Mouse (Mus musculus) stomach, embryonic 15.5 days (tissue): ENCODE measurements around the gene Fcnb. TPM values are rescaled to one million over a fixed set of nuclear protein-coding genes. Genes with fewer than 3 reads are reported as not detected.

Experiments used
- ATAC-seq: fragments of 200-750 bp; cut with Nextera tagmentation; 2 replicates; pipeline ENCODE4 v1.8.0; 2017; ENCODE audit warnings: low read depth, moderate number of reproducible peaks, moderate TSS enrichment; ENCODE audit not compliant: insufficient read depth, low FRiP score
- H3K27ac ChIP-seq: fragments of 300-500 bp; sonication (generic); 2 replicates; pipeline ENCODE4 v1.5.1; 2015; ENCODE audit warnings: mild to moderate bottlenecking, inconsistent platforms
- H3K27me3 ChIP-seq: fragments of 300-500 bp; sonication (generic); replicated peaks from 2 replicates; pipeline ENCODE4 v1.6.1; 2015; ENCODE audit warnings: inconsistent platforms
- H3K36me3 ChIP-seq: fragments of 300-500 bp; sonication (generic); 2 replicates; pipeline ENCODE4 v1.6.1; 2015; ENCODE audit warnings: inconsistent platforms
- H3K4me1 ChIP-seq: fragments of 300-500 bp; sonication (generic); 2 replicates; pipeline ENCODE4 v1.6.1; 2015; ENCODE audit warnings: inconsistent platforms
- H3K4me2 ChIP-seq: fragments of 300-500 bp; sonication (generic); 2 replicates; pipeline ENCODE4 v1.6.1; 2015; ENCODE audit warnings: mild to moderate bottlenecking, inconsistent platforms
- H3K4me3 ChIP-seq: fragments of 300-500 bp; sonication (generic); replicated peaks from 2 replicates; pipeline ENCODE4 v1.5.1; 2015; ENCODE audit warnings: inconsistent platforms
- H3K9ac ChIP-seq: fragments of 300-500 bp; sonication (generic); 2 replicates; pipeline ENCODE4 v1.6.1; 2015; ENCODE audit warnings: inconsistent platforms
- H3K9me3 ChIP-seq: fragments of 300-500 bp; sonication (generic); 2 replicates; pipeline ENCODE4 v1.6.1; 2016; ENCODE audit warnings: inconsistent platforms
- WGBS: fragments of 180-500 bp; shearing (Covaris S2); methylation state at CpG from one replicate; pipeline ENCODE4 v1.1.7; 2015; 5-methylcytosine and 5-hydroxymethylcytosine counted together
- polyA plus RNA-seq: library from polyadenylated mRNA; unstranded; fragments of >200 nt; fragmentation: Nextera tagmentation; extraction: Ambion mirVana; gene quantifications from 2 replicates; pipeline ENCODE4 v1.2.1, GENCODE M21; 2015

The Fcnb gene
- polyA plus RNA-seq, 1 experiment from 2014 or later = 3.3 TPM

- no peaks in the 10 kb centered on the region for H3K27me3 ChIP-seq
- ATAC-seq = 0 out of 2 replicates have a peak, but pooled peaks have one; percentile 1
- H3K9me3 ChIP-seq = no peaks in the 10 kb centered on the region
- WGBS = 82% methylated on average over 2 of the region's 2 CpGs
- no peak overlapping the region for H3K27ac ChIP-seq
- peaks cover 4% of the 10 kb centered on the region; the same call in 1 of the 2 replicates for H3K4me1 ChIP-seq
- no peaks in the 10 kb centered on the region for H3K36me3 ChIP-seq
- H3K4me2 ChIP-seq = no peak overlapping the region
- no peak overlapping the region for H3K4me3 ChIP-seq
- H3K9ac ChIP-seq = no peak overlapping the region
Measured at GRCm38 (mm10) chr2:28067821-28068536, 16.7 kb downstream of the Fcnb start.

DNA sequence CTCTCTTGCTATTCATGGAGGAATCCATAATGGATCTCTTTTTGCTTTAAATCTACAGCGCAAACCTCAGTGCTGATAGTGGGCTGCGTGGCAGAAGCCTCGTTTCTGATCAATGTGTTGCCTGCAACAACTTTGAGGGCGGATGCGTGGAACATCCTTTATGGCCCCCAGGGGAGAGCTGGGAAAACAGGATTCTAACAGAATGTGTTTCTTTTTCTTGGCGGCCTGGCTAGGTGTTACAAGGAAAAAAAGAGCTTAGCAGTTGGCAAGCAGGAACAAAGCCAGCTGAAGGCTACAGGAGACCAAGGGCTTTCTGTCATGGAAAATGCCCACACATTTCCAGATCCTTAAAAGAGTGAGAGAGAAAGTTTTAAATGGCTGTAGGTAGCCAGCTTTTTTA is 17.5 kb downstream of the Fcnb start:
- no peak for ATAC-seq
- no peak overlapping the region for H3K4me2 ChIP-seq
- H3K9me3 ChIP-seq = no peaks in the 10 kb centered on the region
- 75% methylated on average over 6 of the region's 6 CpGs for WGBS
- no peak overlapping the region for H3K27ac ChIP-seq
- peaks cover 4% of the 10 kb centered on the region; the same call in 1 of the 2 replicates for H3K4me1 ChIP-seq
- H3K27me3 ChIP-seq = no peaks in the 10 kb centered on the region
- H3K4me3 ChIP-seq = no peak overlapping the region
- no peak overlapping the region for H3K9ac ChIP-seq
- no peaks in the 10 kb centered on the region for H3K36me3 ChIP-seq

GRCm38 (mm10) chr2:28066686-28067085 is 18.0 kb downstream of the Fcnb start:
- WGBS = 61% methylated on average over 5 of the region's 5 CpGs
- H3K36me3 ChIP-seq = no peaks in the 10 kb centered on the region
- H3K4me3 ChIP-seq = no peak overlapping the region
- H3K9me3 ChIP-seq = no peaks in the 10 kb centered on the region
- no peak overlapping the region for H3K4me2 ChIP-seq
- H3K9ac ChIP-seq = no peak overlapping the region
- H3K4me1 ChIP-seq = peaks cover 4% of the 10 kb centered on the region; the same call in 1 of the 2 replicates
- no peaks in the 10 kb centered on the region for H3K27me3 ChIP-seq
- ATAC-seq = no peak
- H3K27ac ChIP-seq = no peak overlapping the region

DNA sequence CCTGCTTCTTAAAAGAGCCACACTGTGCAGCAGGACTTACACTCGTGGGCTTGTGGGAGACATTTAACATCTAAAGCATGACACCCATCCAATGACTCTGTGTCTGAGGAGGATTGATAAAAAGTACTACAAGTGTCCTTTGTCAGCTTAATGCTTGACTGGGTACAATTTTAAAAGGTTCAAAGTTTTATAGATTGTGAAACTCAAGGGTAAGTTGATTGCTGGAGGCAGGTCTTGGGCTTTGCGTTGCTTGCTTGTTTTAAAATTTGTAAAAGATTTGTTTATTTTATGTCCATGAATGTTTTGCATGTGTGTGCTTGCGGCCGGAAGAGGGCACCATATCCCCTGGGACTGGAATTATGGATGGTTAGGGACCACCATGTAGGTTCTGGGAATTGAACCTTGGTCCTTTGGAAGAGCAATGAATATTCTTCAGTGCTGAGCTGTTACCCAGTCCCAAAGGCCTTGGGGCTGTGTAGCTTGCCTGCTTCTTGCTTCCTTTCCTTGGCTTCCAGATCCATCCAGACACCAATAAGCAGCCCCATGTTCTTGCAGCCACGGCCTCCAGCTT is 19.5 kb downstream of the Fcnb start:
- H3K36me3 ChIP-seq = no peaks in the 10 kb centered on the region
- no peak overlapping the region for H3K4me3 ChIP-seq
- H3K27ac ChIP-seq = no peak overlapping the region
- H3K27me3 ChIP-seq = no peaks in the 10 kb centered on the region
- 83% methylated on average over 5 of the region's 5 CpGs for WGBS
- no peak overlapping the region for H3K9ac ChIP-seq
- no peaks in the 10 kb centered on the region for H3K9me3 ChIP-seq
- H3K4me1 ChIP-seq = peaks cover 4% of the 10 kb centered on the region; the same call in 1 of the 2 replicates
- H3K4me2 ChIP-seq = no peak overlapping the region
- ATAC-seq = no peak

DNA sequence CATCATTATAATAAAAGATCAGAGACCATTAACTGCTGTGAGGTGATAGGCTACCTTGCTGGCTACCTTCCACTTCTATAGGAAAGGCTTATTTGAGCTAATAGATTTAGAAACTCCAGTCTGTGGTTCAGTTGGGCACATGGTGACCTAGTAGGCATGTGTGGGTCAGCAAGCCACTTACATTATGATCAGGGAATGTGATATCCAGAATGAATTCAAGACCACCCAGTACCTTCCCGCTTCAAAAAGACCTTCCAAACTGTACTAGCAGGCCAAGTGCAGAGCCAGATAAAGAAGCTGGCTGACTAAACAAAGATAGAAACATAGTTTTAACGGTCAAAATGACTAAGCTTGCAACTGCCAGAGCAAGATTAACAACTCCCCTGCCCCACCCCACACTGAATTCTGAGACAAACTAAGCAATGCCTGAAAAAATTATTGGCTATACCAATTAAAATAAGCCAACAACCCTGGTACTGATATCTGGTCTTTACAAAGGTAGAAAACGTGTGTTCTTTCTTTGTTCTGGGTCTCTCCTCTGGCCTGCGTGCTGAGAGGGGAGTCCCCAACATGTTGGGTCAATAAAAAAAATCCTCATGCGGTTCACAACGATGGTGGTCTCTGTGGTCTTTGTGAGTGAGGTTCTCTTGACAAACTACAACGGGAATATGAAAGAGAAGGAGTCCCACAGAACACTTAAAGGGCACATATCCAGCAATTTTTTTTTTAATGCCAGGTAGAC is 20.2 kb downstream of the Fcnb start:
- Histone ChIP-seq H3K27me3 (no peaks in the 10 kb centered on the region), H3K9me3 (no peaks in the 10 kb centered on the region), H3K36me3 (no peaks in the 10 kb centered on the region), H3K4me2 (no peak overlapping the region), H3K27ac (no peak overlapping the region), H3K4me3 (no peak overlapping the region), H3K4me1 (peaks cover 4% of the 10 kb centered on the region; the same call in 1 of the 2 replicates), H3K9ac (no peak overlapping the region)
- ATAC-seq = peak; percentile 82; the same call in 1 of the 2 replicates
- 55% methylated on average over 7 of the region's 7 CpGs for WGBS

DNA sequence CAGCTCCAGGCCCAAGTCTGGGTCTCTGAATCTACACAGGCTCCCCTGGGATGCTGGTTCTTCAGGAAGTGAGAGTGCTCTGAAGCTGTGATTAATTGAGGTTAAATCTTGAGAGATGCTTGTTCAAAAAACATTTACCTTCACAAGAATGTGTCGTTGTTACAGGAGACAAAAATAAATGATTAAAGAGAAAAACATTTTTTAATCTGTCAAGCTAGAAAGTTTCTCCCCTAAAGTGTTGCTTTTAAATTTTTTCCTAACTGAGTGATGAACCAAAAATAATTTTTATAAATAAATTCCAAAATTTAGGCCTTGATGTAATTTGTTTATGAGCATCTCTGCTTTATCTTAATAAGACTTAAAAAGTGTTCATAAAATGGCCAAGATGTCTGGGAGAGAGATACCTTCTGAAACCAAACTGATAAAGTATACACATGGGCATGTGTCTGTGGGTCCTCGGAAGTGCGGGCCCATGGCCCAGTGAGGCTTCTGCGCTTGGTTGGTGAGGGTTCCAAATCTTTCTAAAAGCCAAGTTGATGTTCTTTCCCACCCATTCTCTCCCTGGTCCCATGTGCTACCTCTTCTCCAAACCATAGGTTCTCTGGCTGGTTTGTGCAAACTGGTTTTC is 20.9 kb downstream of the Fcnb start:
- peaks cover 4% of the 10 kb centered on the region; the same call in 1 of the 2 replicates for H3K4me1 ChIP-seq
- no peak overlapping the region for H3K4me3 ChIP-seq
- WGBS = 68% methylated on average over 4 of the region's 4 CpGs
- no peak overlapping the region for H3K9ac ChIP-seq
- H3K27me3 ChIP-seq = no peaks in the 10 kb centered on the region
- ATAC-seq = no peak
- H3K4me2 ChIP-seq = no peak overlapping the region
- H3K9me3 ChIP-seq = no peaks in the 10 kb centered on the region
- H3K27ac ChIP-seq = no peak overlapping the region
- no peaks in the 10 kb centered on the region for H3K36me3 ChIP-seq

- H3K9ac ChIP-seq = no peak overlapping the region
- H3K27me3 ChIP-seq = no peaks in the 10 kb centered on the region
- no peak overlapping the region for H3K27ac ChIP-seq
- H3K4me1 ChIP-seq = peaks cover 4% of the 10 kb centered on the region; the same call in 1 of the 2 replicates
- H3K9me3 ChIP-seq = no peaks in the 10 kb centered on the region
- no peaks in the 10 kb centered on the region for H3K36me3 ChIP-seq
- no peak for ATAC-seq
- WGBS = 69% methylated on average over 1 of the region's 1 CpGs
- no peak overlapping the region for H3K4me3 ChIP-seq
- no peak overlapping the region for H3K4me2 ChIP-seq
Measured at GRCm38 (mm10) chr2:28059922-28060321, 24.8 kb downstream of the Fcnb start.

DNA sequence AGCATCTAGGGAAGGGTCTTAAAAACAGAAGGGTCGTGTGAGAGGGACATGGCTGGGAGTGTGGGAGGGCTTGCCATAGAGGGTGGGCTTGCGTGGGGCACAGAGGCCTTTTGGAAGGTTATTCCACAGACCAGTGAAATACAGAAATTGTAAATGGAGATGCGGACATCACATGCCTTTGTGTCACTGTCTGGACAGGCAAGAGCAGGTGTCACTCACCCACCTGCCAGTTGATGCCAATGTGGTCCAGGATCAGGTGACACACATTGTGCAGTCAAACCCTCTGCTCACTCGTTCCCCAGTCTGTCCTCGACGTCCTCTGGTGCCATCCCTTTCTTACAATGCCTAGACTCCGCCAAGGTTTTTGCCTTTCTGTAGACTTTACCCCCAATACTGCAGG is 37.6 kb downstream of the Fcnb start:
- H3K4me3 ChIP-seq = no peak overlapping the region
- WGBS = 75% methylated on average over 7 of the region's 7 CpGs
- H3K27ac ChIP-seq = no peak overlapping the region
- no peaks in the 10 kb centered on the region for H3K9me3 ChIP-seq
- ATAC-seq = no peak
- H3K36me3 ChIP-seq = no peaks in the 10 kb centered on the region
- H3K4me1 ChIP-seq = no peaks in the 10 kb centered on the region
- no peak overlapping the region for H3K9ac ChIP-seq
- H3K4me2 ChIP-seq = no peak overlapping the region
- no peaks in the 10 kb centered on the region for H3K27me3 ChIP-seq

DNA sequence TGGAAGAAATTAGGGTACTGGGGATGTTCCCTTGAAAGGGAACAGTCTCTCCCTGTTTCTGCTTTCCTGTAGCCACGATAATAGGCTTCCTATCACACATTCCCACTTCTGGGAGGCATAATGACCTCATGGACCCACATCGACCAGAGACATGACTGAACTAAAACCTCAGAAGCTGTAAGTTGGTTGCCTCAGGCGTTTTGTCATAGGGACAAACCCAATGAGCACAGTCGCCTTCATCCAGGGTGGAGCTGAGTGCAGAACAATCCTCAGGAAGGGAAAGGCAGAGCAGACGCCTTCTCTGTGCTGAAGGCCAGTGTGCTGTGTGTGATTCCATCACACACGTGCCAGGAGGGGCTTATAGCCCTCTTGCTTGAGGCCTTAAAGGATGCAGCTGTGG is 38.4 kb downstream of the Fcnb start:
- no peak overlapping the region for H3K27ac ChIP-seq
- no peak overlapping the region for H3K4me3 ChIP-seq
- H3K9ac ChIP-seq = no peak overlapping the region
- H3K4me2 ChIP-seq = no peak overlapping the region
- no peak for ATAC-seq
- no peaks in the 10 kb centered on the region for H3K9me3 ChIP-seq
- H3K27me3 ChIP-seq = no peaks in the 10 kb centered on the region
- H3K4me1 ChIP-seq = no peaks in the 10 kb centered on the region
- H3K36me3 ChIP-seq = no peaks in the 10 kb centered on the region
- 72% methylated on average over 6 of the region's 6 CpGs for WGBS

DNA sequence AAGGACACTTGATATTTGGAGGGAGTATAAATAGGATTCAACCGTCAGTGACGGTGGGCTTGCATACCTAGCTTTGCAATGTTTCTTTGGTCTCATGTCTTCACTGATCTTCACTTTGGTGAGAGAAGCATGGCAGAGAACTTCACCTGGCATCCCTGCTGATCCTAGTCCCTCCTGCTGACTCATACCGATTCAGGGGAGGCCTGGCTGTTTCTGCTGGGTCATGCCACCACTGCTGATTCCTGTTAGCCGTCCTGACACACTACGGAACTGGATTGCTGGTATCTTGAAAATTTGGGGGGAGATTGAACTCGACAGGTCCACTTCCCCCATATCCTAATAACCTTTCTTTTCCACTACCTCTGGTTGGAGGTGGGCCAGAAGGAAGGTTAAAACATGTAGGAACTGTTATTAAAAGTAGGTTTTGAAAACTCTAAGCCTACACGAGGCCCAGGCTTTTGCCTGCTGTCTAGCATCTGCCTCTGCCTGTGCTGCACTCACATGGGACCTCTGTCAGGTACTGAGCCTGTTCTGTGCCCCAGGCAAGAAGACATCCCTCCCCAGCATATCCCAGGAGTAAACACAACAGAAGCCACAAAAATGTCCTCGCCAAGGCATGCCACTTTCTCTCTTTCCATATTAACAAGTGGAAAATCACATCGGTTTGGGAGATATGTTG is 39.6 kb downstream of the Fcnb start:
- WGBS = 82% methylated on average over 9 of the region's 9 CpGs
- no peaks in the 10 kb centered on the region for H3K9me3 ChIP-seq
- H3K27me3 ChIP-seq = no peaks in the 10 kb centered on the region

GRCm38 (mm10) chr2:28040466-28040865 is 44.2 kb downstream of the Fcnb start:
- 100% methylated on average over 1 of the region's 1 CpGs for WGBS

More for the DNA sequence above, 39.6 kb downstream of the Fcnb start:
- no peak overlapping the region for H3K9ac ChIP-seq
- H3K4me2 ChIP-seq = no peak overlapping the region
- H3K36me3 ChIP-seq = no peaks in the 10 kb centered on the region
- ATAC-seq = no peak
- H3K4me3 ChIP-seq = no peak overlapping the region
- no peak overlapping the region for H3K27ac ChIP-seq
- H3K4me1 ChIP-seq = no peaks in the 10 kb centered on the region

More at GRCm38 (mm10) chr2:28040466-28040865, 44.2 kb downstream of the Fcnb start:
- Histone ChIP-seq H3K4me3 (no peak overlapping the region), H3K4me1 (0 out of 2 replicates have a peak, but pooled peaks cover 3% of the 10 kb centered on the region), H3K4me2 (no peak overlapping the region), H3K27ac (no peak overlapping the region), H3K27me3 (no peaks in the 10 kb centered on the region), H3K36me3 (no peaks in the 10 kb centered on the region), H3K9ac (no peak overlapping the region), H3K9me3 (no peaks in the 10 kb centered on the region)
- no peak for ATAC-seq
